Mouse (Mus musculus) kidney, postnatal 4 days (tissue): Measurements from ENCODE around the gene Slc22a30.
"Not testable (repeated sequence)": the region's sequence is repeated elsewhere in the genome, so short reads cannot be mapped to it uniquely, and the experiment has no call there.

Experiments
- DNase-seq, 2 experiments: peaks; one replicate each; pipeline ENCODE4 v3.0.0; 2021; ENCODE audit warnings: mixed read lengths in 2 of 2

The Slc22a30 gene

GRCm38 (mm10) chr19:8405011-8405410 lies at the start of gene Slc22a30:
Gene Slc22a30 (minus strand): TSS chr19:8405111.
- not testable (repeated sequence) for DNase-seq

- DNase-seq = no peak
These were observed 43.4 kb upstream of the Slc22a30 start for GRCm38 (mm10) chr19:8448321-8448720.

- no peak for DNase-seq
These were observed 42.6 kb upstream of the Slc22a30 start for GRCm38 (mm10) chr19:8447516-8447915.

GRCm38 (mm10) chr19:8431051-8431662 lies 26.2 kb upstream of the Slc22a30 start:
- no peak for DNase-seq

- peak in 1 of 2 experiments; percentile 22 for DNase-seq
These were observed 2.5 kb upstream of the Slc22a30 start for GRCm38 (mm10) chr19:8407290-8408021.
